Mouse (Mus musculus) brain, embryonic 14.5 days (tissue): ENCODE measurements around the gene Snai3.

ENCODE experiments used
- CTCF ChIP-seq: fragments of 200-500 bp; IDR thresholded peaks from 2 replicates; pipeline ENCODE4 v1.5.1; 2012; ENCODE audit warnings: inconsistent platforms, mild to moderate bottlenecking, moderate library complexity, borderline replicate concordance; ENCODE audit not compliant: insufficient read depth, insufficient read length; ENCODE audit errors: extremely low read depth
- POLR2A ChIP-seq: fragments of 200-500 bp; IDR thresholded peaks from 2 replicates; pipeline ENCODE4 v1.6.1; 2012; ENCODE audit warnings: mild to moderate bottlenecking, inconsistent platforms, borderline replicate concordance; ENCODE audit not compliant: poor library complexity, insufficient read depth, insufficient read length, severe bottlenecking; ENCODE audit errors: extremely low read depth

- no peak for TF ChIP-seq POLR2A
- peak; percentile 39; the same call in 1 of the 2 replicates for TF ChIP-seq CTCF
Observed at GRCm38 (mm10) chr8:122459218-122459900, 1.2 kb downstream of the Snai3 start.
